Mouse (Mus musculus): ENCODE measurements around the gene Olfr1378. TPM values are rescaled to one million over a fixed set of nuclear protein-coding genes. Genes with fewer than 3 reads are reported as not detected.

The Olfr1378 gene
- total RNA-seq, 2 experiments from 2014 or later, result not detected

Other genes starting within 250 kb of the Olfr1378 start
- 1 to 10 TPM; 6.8 to 8.0 TPM for gene Zfp354c, start 138.8 kb upstream of the Olfr1378 start, total RNA-seq (2021)
- 1 to 10 TPM in 1 of 2 experiments, under 1 TPM in 1; 0.92 to 1.0 TPM for gene Zfp879, start 125.0 kb upstream of the Olfr1378 start, total RNA-seq (2021)
- not detected for gene Grm6, start 115.8 kb upstream of the Olfr1378 start, total RNA-seq (2021)
- 1 to 10 TPM in 1 of 2 experiments, under 1 TPM in 1; 0.73 to 1.0 TPM for gene Zfp454, start 78.9 kb upstream of the Olfr1378 start, total RNA-seq (2021)
- gene Zfp2, start 50.4 kb upstream of the Olfr1378 start, total RNA-seq (2021), result 1 to 10 TPM; 1.9 to 2.4 TPM
- gene Zfp354b, start 34.9 kb upstream of the Olfr1378 start, total RNA-seq (2021), result 1 to 10 TPM in 1 of 2 experiments, under 1 TPM in 1; 0.64 to 1.3 TPM
- not detected for gene 4933414I15Rik, start 22.8 kb upstream of the Olfr1378 start, total RNA-seq (2021)
- not detected for gene Prop1, start 12.8 kb upstream of the Olfr1378 start, total RNA-seq (2021)
- gene Olfr1377, start 15.4 kb downstream of the Olfr1378 start, total RNA-seq (2021), result not detected
- gene Olfr51, start 37.1 kb downstream of the Olfr1378 start, total RNA-seq (2021), result not detected
- not detected for gene Olfr54, start 47.7 kb downstream of the Olfr1378 start, total RNA-seq (2021)
- not detected for gene Olfr1375, start 81.6 kb downstream of the Olfr1378 start, total RNA-seq (2021)
- gene Zfp354a, start 92.7 kb downstream of the Olfr1378 start, total RNA-seq (2021), result 1 to 10 TPM; 1.7 to 1.9 TPM

Data from gastrocnemius, postnatal 14 days (tissue).